Mouse (Mus musculus): ENCODE data around the gene Gabrp. TPM values are rescaled to one million over a fixed set of nuclear protein-coding genes. Genes with fewer than 3 reads are reported as not detected.

Gabrp gene
- polyA plus RNA-seq, 1 experiment from 2014 or later, result 8.5 TPM

GRCm38 (mm10) chr11:33513376-33513991 is 65.3 kb downstream of the Gabrp start, which contains the start of gene Ranbp17:
TSS of gene Ranbp17 (minus strand) at chr11:33513746.
- 0 out of 2 replicates have a peak, but pooled peaks cover 3% of the 10 kb centered on the region for H3K4me1 ChIP-seq
- H3K4me2 ChIP-seq, result peak within 1 kb of the TSS; percentile 80
- 2% methylated on average over 59 of the region's 72 CpGs for WGBS
- no peaks in the 10 kb centered on the region for H3K36me3 ChIP-seq
- peak within 1 kb of the TSS; percentile 55; the same call in 1 of the 2 replicates for H3K27ac ChIP-seq
- peak within 1 kb of the TSS; percentile 92 for H3K4me3 ChIP-seq
- peak within 1 kb of the TSS; percentile 80 for H3K9ac ChIP-seq
- H3K27me3 ChIP-seq, result no peaks in the 10 kb centered on the region
- H3K9me3 ChIP-seq, result 0 out of 2 replicates have a peak, but pooled peaks cover 2% of the 10 kb centered on the region
- peak; percentile 85 for ATAC-seq (ENCODE audit: insufficient number of reproducible peaks, insufficient read depth, low FRiP score, low TSS enrichment, low read depth)

GRCm38 (mm10) chr11:33512854-33513375 is 65.8 kb downstream of the Gabrp start:
- ATAC-seq (ENCODE audit: insufficient number of reproducible peaks, insufficient read depth, low FRiP score, low TSS enrichment, low read depth), result peak; percentile 78
- Histone ChIP-seq H3K27me3 (no peaks in the 10 kb centered on the region), H3K4me2 (peak overlapping the region; percentile 80), H3K9ac (peak overlapping the region; percentile 80), H3K36me3 (no peaks in the 10 kb centered on the region), H3K4me1 (0 out of 2 replicates have a peak, but pooled peaks cover 3% of the 10 kb centered on the region), H3K9me3 (0 out of 2 replicates have a peak, but pooled peaks cover 2% of the 10 kb centered on the region), H3K4me3 (peak overlapping the region; percentile 92), H3K27ac (peak overlapping the region; percentile 55; the same call in 1 of the 2 replicates)
- WGBS, result under 1% methylated on average over 43 of the region's 43 CpGs

DNA sequence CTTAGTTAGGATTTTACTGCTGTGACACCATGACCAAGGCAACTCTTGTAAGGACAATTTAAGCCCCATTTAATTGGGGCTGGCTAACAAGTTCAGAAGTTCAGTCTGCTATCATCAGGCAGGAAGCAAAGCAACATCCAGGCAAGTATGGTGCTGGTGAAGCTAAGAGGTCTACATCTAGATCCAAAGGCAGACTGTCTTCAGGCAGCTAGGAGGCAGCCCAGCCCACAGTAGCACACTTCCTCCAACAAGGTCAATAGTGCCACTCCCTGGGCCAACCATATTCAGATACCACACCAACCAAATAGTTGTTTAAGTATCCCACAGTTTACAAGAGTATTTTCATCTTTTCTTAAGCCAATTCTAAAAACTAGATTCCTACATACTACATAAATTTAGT is 69.4 kb downstream of the Gabrp start:
- Histone ChIP-seq H3K27ac (no peak overlapping the region), H3K4me1 (0 out of 2 replicates have a peak, but pooled peaks cover 3% of the 10 kb centered on the region), H3K9ac (no peak overlapping the region), H3K9me3 (no peaks in the 10 kb centered on the region), H3K4me2 (no peak overlapping the region), H3K4me3 (no peak overlapping the region), H3K36me3 (no peaks in the 10 kb centered on the region), H3K27me3 (no peaks in the 10 kb centered on the region)
- ATAC-seq (ENCODE audit: insufficient number of reproducible peaks, insufficient read depth, low FRiP score, low TSS enrichment, low read depth), result no peak

Other genes starting within 250 kb of the Gabrp start
- gene Ranbp17, start 65.2 kb downstream of the Gabrp start, polyA plus RNA-seq (2015; fragmentation: Nextera tagmentation; extraction: Ambion mirVana), result 5.5 and 6.4 TPM in 2 replicates
- 0.11 TPM in 1 of 2 replicates, not detected in the other for gene D130052B06Rik, start 20.3 kb upstream of the Gabrp start, polyA plus RNA-seq (2015; fragmentation: Nextera tagmentation; extraction: Ambion mirVana)